Mouse (Mus musculus) hindbrain, embryonic 12.5 days (tissue): ENCODE measurements around the gene Copz2. TPM values are rescaled to one million over a fixed set of nuclear protein-coding genes. Genes with fewer than 3 reads are reported as not detected.

Experiments used
- ATAC-seq: fragments of 200-750 bp; cut with Nextera tagmentation; 2 replicates; pipeline ENCODE4 v1.8.0; 2017; ENCODE audit warnings: moderate TSS enrichment; ENCODE audit not compliant: low FRiP score
- H3K27ac ChIP-seq: fragments of 300-500 bp; sonication (generic); 2 replicates; pipeline ENCODE4 v1.5.1; 2016; ENCODE audit warnings: mild to moderate bottlenecking
- H3K27me3 ChIP-seq: fragments of 300-500 bp; sonication (generic); 2 replicates; pipeline ENCODE4 v1.6.1; 2016; ENCODE audit warnings: mild to moderate bottlenecking
- H3K36me3 ChIP-seq: fragments of 300-500 bp; sonication (generic); 2 replicates; pipeline ENCODE4 v1.6.1; 2016; ENCODE audit warnings: mild to moderate bottlenecking
- H3K4me1 ChIP-seq: fragments of 300-500 bp; sonication (generic); 2 replicates; pipeline ENCODE4 v1.6.1; 2016
- H3K4me2 ChIP-seq: fragments of 300-500 bp; sonication (generic); replicated peaks from 2 replicates; pipeline ENCODE4 v1.6.1; 2016; ENCODE audit warnings: mild to moderate bottlenecking
- H3K4me3 ChIP-seq: fragments of 300-500 bp; sonication (generic); 2 replicates; pipeline ENCODE4 v1.5.1; 2016; ENCODE audit warnings: mild to moderate bottlenecking
- H3K9ac ChIP-seq: fragments of 300-500 bp; sonication (generic); 2 replicates; pipeline ENCODE4 v1.6.1; 2016; ENCODE audit warnings: mild to moderate bottlenecking, moderate library complexity
- H3K9me3 ChIP-seq: fragments of 300-500 bp; sonication (generic); replicated peaks from 2 replicates; pipeline ENCODE4 v1.6.1; 2016; ENCODE audit warnings: mild to moderate bottlenecking
- WGBS: fragments of 180-500 bp; shearing (Covaris S2); methylation state at CpG from one replicate; pipeline ENCODE4 v1.1.7; 2016; 5-methylcytosine and 5-hydroxymethylcytosine counted together
- polyA plus RNA-seq: library from polyadenylated mRNA; unstranded; fragments of >200 nt; fragmentation: Nextera tagmentation; extraction: Ambion mirVana; gene quantifications from 2 replicates; pipeline ENCODE4 v1.2.1, GENCODE M21; 2016

The Copz2 gene
- polyA plus RNA-seq, 1 experiment from 2014 or later: 56.5 TPM

- H3K4me1 ChIP-seq: peaks cover 74% of the 10 kb centered on the region
- H3K4me3 ChIP-seq: peak overlapping the region; percentile 16; the same call in 1 of the 2 replicates
- H3K9ac ChIP-seq: peak overlapping the region; percentile 43
- 5% methylated on average over 4 of the region's 4 CpGs for WGBS
- H3K4me2 ChIP-seq: peak overlapping the region; percentile 48
- no peak for ATAC-seq
- H3K27ac ChIP-seq: peak overlapping the region; percentile 100
- H3K27me3 ChIP-seq: no peaks in the 10 kb centered on the region
- no peaks in the 10 kb centered on the region for H3K36me3 ChIP-seq
- no peaks in the 10 kb centered on the region for H3K9me3 ChIP-seq
Measured at GRCm38 (mm10) chr11:96875270-96875669, 25.6 kb downstream of the Copz2 start.

- Histone ChIP-seq H3K36me3 (no peaks in the 10 kb centered on the region), H3K9me3 (no peaks in the 10 kb centered on the region), H3K9ac (peak overlapping the region; percentile 43; the same call in 1 of the 2 replicates), H3K4me2 (peak overlapping the region; percentile 48), H3K27ac (peak overlapping the region; percentile 100), H3K27me3 (no peaks in the 10 kb centered on the region), H3K4me3 (peak overlapping the region; percentile 16), H3K4me1 (peaks cover 74% of the 10 kb centered on the region)
- peak; percentile 91 for ATAC-seq
- under 1% methylated on average over 35 of the region's 35 CpGs for WGBS
Measured at GRCm38 (mm10) chr11:96875745-96876144, 26.1 kb downstream of the Copz2 start.

DNA sequence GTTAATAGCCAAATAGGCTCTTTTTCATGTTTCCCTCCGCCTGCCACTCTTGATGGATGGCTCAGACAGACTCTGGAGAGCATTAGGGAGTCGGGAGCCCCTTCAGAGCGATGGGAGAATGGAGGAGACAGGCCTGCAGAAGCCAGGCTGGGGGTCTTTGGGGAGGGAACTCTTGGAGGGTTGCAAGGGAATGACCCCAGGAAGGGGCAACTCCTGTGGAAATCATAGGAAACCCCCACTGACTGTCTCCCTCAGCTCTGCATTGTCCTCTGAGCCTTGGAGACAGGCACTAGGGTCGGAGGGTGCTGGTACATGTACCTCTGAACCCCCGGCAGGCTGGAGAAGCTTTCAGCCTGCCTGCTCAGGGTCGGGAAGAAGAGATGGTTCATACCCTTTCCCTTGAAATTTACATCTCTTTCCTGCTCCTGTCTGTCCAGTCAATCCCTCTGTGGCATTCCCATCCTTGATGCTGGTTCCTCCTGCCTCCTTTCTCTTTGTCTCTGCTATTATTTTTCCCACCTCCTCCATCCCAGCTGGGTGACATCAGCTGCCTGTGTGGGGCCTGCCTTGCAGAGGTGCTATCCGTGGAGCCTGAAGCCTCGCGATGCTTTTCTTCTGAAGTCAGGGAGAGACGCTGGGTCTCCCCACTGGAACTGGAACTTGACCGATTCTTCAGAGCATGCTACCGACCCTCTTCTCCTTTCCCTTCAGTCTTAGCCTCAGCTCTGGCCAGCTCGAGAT lies 26.8 kb downstream of the Copz2 start:
- Histone ChIP-seq H3K4me3 (peak overlapping the region; percentile 16; the same call in 1 of the 2 replicates), H3K9ac (peak overlapping the region; percentile 39), H3K9me3 (no peaks in the 10 kb centered on the region), H3K4me1 (peaks cover 74% of the 10 kb centered on the region), H3K36me3 (no peaks in the 10 kb centered on the region), H3K27me3 (no peaks in the 10 kb centered on the region), H3K4me2 (peak overlapping the region; percentile 48), H3K27ac (peak overlapping the region; percentile 100)
- peak; percentile 86 for ATAC-seq
- 0% methylated on average over 13 of the region's 13 CpGs for WGBS

DNA sequence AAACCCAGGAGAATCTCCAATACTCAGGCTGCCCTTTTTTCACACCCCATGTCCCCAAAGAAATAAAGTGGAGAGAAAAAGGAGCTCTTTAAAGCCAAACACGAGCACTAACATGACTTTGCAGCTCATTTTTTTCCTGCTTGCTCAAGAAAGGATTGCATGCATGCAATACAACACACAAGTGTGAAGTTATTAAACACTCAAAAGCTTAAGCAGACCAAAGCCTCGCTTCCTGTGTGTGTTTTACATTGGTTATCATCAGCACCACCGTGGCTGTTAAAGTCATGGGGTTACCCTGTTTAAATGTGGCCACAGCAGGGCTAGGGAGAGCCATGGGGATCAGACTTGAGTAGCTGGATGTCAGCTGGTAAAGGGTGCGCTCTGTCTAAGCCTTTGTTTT lies 27.4 kb downstream of the Copz2 start:
- WGBS: 30% methylated on average over 4 of the region's 4 CpGs
- no peaks in the 10 kb centered on the region for H3K36me3 ChIP-seq

GRCm38 (mm10) chr11:96878715-96879114 lies 29.0 kb downstream of the Copz2 start:
- Histone ChIP-seq H3K36me3 (no peaks in the 10 kb centered on the region), H3K9ac (no peak overlapping the region), H3K4me3 (no peak overlapping the region), H3K27ac (peak overlapping the region; percentile 100), H3K27me3 (no peaks in the 10 kb centered on the region), H3K9me3 (no peaks in the 10 kb centered on the region), H3K4me1 (peaks cover 58% of the 10 kb centered on the region), H3K4me2 (no peak overlapping the region)
- WGBS: 19% methylated on average over 3 of the region's 3 CpGs
- no peak for ATAC-seq

More for the DNA sequence above, 27.4 kb downstream of the Copz2 start:
- H3K4me2 ChIP-seq: peak overlapping the region; percentile 48
- peak overlapping the region; percentile 100 for H3K27ac ChIP-seq
- H3K27me3 ChIP-seq: no peaks in the 10 kb centered on the region
- peak overlapping the region; percentile 39 for H3K9ac ChIP-seq
- ATAC-seq: no peak
- no peak overlapping the region for H3K4me3 ChIP-seq
- peaks cover 74% of the 10 kb centered on the region for H3K4me1 ChIP-seq
- H3K9me3 ChIP-seq: no peaks in the 10 kb centered on the region

GRCm38 (mm10) chr11:96879359-96879758 lies 29.7 kb downstream of the Copz2 start:
- Histone ChIP-seq H3K4me2 (no peak overlapping the region), H3K9me3 (no peaks in the 10 kb centered on the region), H3K27me3 (no peaks in the 10 kb centered on the region), H3K4me3 (no peak overlapping the region), H3K36me3 (no peaks in the 10 kb centered on the region), H3K27ac (peak overlapping the region; percentile 100), H3K9ac (no peak overlapping the region), H3K4me1 (peaks cover 57% of the 10 kb centered on the region)
- 8% methylated on average over 7 of the region's 7 CpGs for WGBS
- no peak for ATAC-seq

GRCm38 (mm10) chr11:96880296-96880695 lies 30.6 kb downstream of the Copz2 start:
- Histone ChIP-seq H3K9ac (no peak overlapping the region), H3K36me3 (no peaks in the 10 kb centered on the region), H3K27ac (peak overlapping the region; percentile 100; the same call in 1 of the 2 replicates), H3K9me3 (no peaks in the 10 kb centered on the region), H3K4me3 (no peak overlapping the region), H3K27me3 (no peaks in the 10 kb centered on the region), H3K4me1 (peaks cover 56% of the 10 kb centered on the region), H3K4me2 (no peak overlapping the region)
- WGBS: 82% methylated on average over 9 of the region's 9 CpGs
- ATAC-seq: no peak

DNA sequence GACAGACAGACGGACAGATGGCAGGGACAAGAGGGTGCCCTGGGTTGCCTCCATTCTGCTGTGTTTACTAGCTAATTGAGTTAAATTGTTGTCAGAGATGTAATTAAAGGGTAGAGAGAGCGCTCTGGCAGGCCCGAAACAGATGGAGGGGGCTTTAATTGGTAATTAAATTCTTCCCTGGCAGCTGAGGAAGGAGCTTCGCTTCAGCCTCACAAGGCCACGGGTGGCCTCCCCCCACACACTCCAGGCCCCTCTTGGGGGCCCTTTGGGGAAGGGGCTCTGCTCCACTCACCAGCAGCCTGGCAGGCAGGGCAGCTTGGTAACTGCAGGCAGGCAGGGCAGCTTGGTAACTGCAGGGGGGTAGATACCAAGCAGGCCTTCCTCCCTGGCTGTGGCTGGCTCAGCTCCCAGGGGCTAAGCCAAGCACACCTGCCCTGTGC lies 36.3 kb downstream of the Copz2 start:
- peak; percentile 91 for ATAC-seq
- Histone ChIP-seq H3K4me1 (peaks cover 36% of the 10 kb centered on the region), H3K36me3 (no peaks in the 10 kb centered on the region), H3K27ac (peak overlapping the region; percentile 93), H3K4me3 (no peak overlapping the region), H3K9me3 (no peaks in the 10 kb centered on the region), H3K4me2 (no peak overlapping the region), H3K9ac (peak overlapping the region; percentile 46), H3K27me3 (no peaks in the 10 kb centered on the region)
- WGBS: 38% methylated on average over 5 of the region's 5 CpGs

- 77% methylated on average over 8 of the region's 8 CpGs for WGBS
- Histone ChIP-seq H3K27me3 (no peaks in the 10 kb centered on the region), H3K9ac (0 out of 2 replicates have a peak overlapping the region, but pooled peaks have one; percentile 46), H3K36me3 (no peaks in the 10 kb centered on the region), H3K9me3 (no peaks in the 10 kb centered on the region), H3K4me3 (no peak overlapping the region), H3K27ac (peak overlapping the region; percentile 93), H3K4me1 (peaks cover 39% of the 10 kb centered on the region), H3K4me2 (no peak overlapping the region)
- ATAC-seq: no peak
Measured at GRCm38 (mm10) chr11:96886942-96887546, 37.4 kb downstream of the Copz2 start.

- Histone ChIP-seq H3K9ac (no peak overlapping the region), H3K9me3 (no peaks in the 10 kb centered on the region), H3K27me3 (no peaks in the 10 kb centered on the region), H3K4me2 (no peak overlapping the region), H3K4me3 (no peak overlapping the region), H3K27ac (peak overlapping the region; percentile 88), H3K36me3 (no peaks in the 10 kb centered on the region), H3K4me1 (peaks cover 36% of the 10 kb centered on the region)
- 14% methylated on average over 14 of the region's 14 CpGs for WGBS
- no peak for ATAC-seq
Measured at GRCm38 (mm10) chr11:96891784-96892527, 42.3 kb downstream of the Copz2 start.

DNA sequence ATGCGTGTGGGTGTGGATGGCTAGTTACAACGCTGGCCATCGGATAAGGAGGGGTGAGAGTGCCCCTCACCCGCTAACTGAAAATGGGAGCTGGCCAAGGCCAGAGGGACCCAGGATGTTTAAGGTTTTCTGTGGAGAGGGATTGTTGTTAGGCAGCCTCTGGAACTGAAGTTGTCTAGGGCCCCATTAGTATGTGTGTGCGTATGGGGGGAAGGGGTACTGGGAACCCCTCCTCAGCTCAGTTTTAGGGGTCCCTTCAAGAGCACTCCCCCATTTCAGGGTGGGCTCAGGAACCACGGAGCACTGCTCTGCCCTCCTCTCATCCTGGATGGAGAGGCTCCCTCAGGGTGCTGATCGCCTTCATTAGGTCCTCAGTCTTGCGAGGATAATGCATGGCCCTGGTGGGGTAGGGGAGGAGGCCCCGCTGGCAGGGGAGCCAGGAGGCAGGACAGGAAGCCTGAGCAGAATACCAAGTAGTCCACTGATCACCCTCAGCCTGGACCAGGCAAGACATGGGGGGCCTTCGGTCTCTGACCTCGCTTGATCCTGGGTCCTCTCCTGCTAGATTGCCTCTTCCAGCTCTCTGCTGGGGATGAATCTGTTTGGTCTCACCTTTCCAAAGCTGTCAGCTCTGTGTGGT lies 43.7 kb downstream of the Copz2 start:
- H3K9ac ChIP-seq: peak overlapping the region; percentile 5; the same call in 1 of the 2 replicates
- 33% methylated on average over 11 of the region's 11 CpGs for WGBS
- no peaks in the 10 kb centered on the region for H3K36me3 ChIP-seq
- ATAC-seq: peak; percentile 75
- no peaks in the 10 kb centered on the region for H3K27me3 ChIP-seq
- H3K4me1 ChIP-seq: peaks cover 44% of the 10 kb centered on the region
- no peaks in the 10 kb centered on the region for H3K9me3 ChIP-seq
- no peak overlapping the region for H3K4me2 ChIP-seq
- H3K27ac ChIP-seq: peak overlapping the region; percentile 88
- H3K4me3 ChIP-seq: no peak overlapping the region

GRCm38 (mm10) chr11:96895886-96896285 lies 46.2 kb downstream of the Copz2 start:
- no peak overlapping the region for H3K4me2 ChIP-seq
- WGBS: 82% methylated on average over 4 of the region's 4 CpGs
- no peaks in the 10 kb centered on the region for H3K27me3 ChIP-seq
- no peak overlapping the region for H3K9ac ChIP-seq
- peak overlapping the region; percentile 60 for H3K27ac ChIP-seq
- H3K4me1 ChIP-seq: peaks cover 64% of the 10 kb centered on the region
- no peak for ATAC-seq
- no peak overlapping the region for H3K4me3 ChIP-seq
- H3K9me3 ChIP-seq: no peaks in the 10 kb centered on the region
- H3K36me3 ChIP-seq: no peaks in the 10 kb centered on the region
